Mouse (Mus musculus) cerebellum, adult 2 months (tissue): ENCODE data around the gene Prkaca. TPM values are rescaled to one million over a fixed set of nuclear protein-coding genes. Genes with fewer than 3 reads are reported as not detected.

ENCODE experiments used
- DNase-seq, 2 experiments: peaks; one replicate each; pipeline ENCODE4 v3.0.0; 2021
- H3K27ac ChIP-seq: fragments of 200-500 bp; 2 replicates; pipeline ENCODE4 v1.5.1; 2012; ENCODE audit warnings: low read length, control low read depth, inconsistent platforms; ENCODE audit not compliant: insufficient read depth
- H3K27me3 ChIP-seq: fragments of 200-500 bp; 2 replicates; pipeline ENCODE4 v1.6.1; 2012; ENCODE audit warnings: inconsistent platforms, mild to moderate bottlenecking, low read length, moderate library complexity; ENCODE audit not compliant: control insufficient read depth, insufficient read depth
- H3K4me1 ChIP-seq: fragments of 200-500 bp; 2 replicates; pipeline ENCODE4 v1.6.1; 2011; ENCODE audit warnings: low read length; ENCODE audit not compliant: control insufficient read depth, insufficient read depth
- H3K4me3 ChIP-seq: fragments of 200-500 bp; replicated peaks from 2 replicates; pipeline ENCODE3; 2011; ENCODE audit warnings: mild to moderate bottlenecking, low read depth, low read length, control low read depth; ENCODE audit not compliant: insufficient read depth
- CTCF ChIP-seq: fragments of 200-500 bp; IDR thresholded peaks from 2 replicates; pipeline ENCODE4 v1.5.1; 2011; ENCODE audit warnings: low read depth, mild to moderate bottlenecking, control low read depth, low read length, moderate library complexity, borderline replicate concordance; ENCODE audit not compliant: insufficient read depth
- POLR2A ChIP-seq: fragments of 200-500 bp; IDR thresholded peaks from 2 replicates; pipeline ENCODE4 v1.6.1; 2011; ENCODE audit warnings: low read length, control low read depth, borderline replicate concordance; ENCODE audit not compliant: insufficient read depth
- WGBS: fragments of 180-500 bp; shearing (Covaris S2); methylation state at CpG from one replicate; pipeline ENCODE4 v1.1.7; 2018; 5-methylcytosine and 5-hydroxymethylcytosine counted together
- polyA plus RNA-seq: library from polyadenylated mRNA; depleted of rRNA; stranded (reverse); fragments of >200 nt; gene quantifications from 2 replicates; pipeline ENCODE4 v1.2.3, GENCODE M21; 2012

Prkaca gene
- polyA plus RNA-seq, 1 experiment, result 256 TPM

GRCm38 (mm10) chr8:83994030-83994429 is 21.2 kb downstream of the Prkaca start:
- TF ChIP-seq POLR2A (no peak), CTCF (no peak)
- no peak for DNase-seq
- Histone ChIP-seq H3K4me3 (no peak overlapping the region), H3K27ac (no peak overlapping the region), H3K4me1 (peaks cover 3% of the 10 kb centered on the region; the same call in 1 of the 2 replicates), H3K27me3 (no peaks in the 10 kb centered on the region)
- 87% methylated on average over 3 of the region's 3 CpGs for WGBS

GRCm38 (mm10) chr8:83995973-83996372 is 23.2 kb downstream of the Prkaca start:
- peaks cover 6% of the 10 kb centered on the region; the same call in 1 of the 2 replicates for H3K4me1 ChIP-seq
- TF ChIP-seq CTCF (no peak), POLR2A (no peak)
- H3K27ac ChIP-seq, result no peak overlapping the region
- WGBS, result 27% methylated on average over 12 of the region's 12 CpGs
- H3K27me3 ChIP-seq, result no peaks in the 10 kb centered on the region
- DNase-seq, result peak; percentile 34 to 45
- no peak overlapping the region for H3K4me3 ChIP-seq

GRCm38 (mm10) chr8:83996567-83997505 is 24.0 kb downstream of the Prkaca start:
- TF ChIP-seq CTCF (no peak), POLR2A (peak; percentile 45; the same call in 1 of the 2 replicates)
- peak; percentile 80 to 85 for DNase-seq
- H3K4me1 ChIP-seq, result peaks cover 6% of the 10 kb centered on the region; the same call in 1 of the 2 replicates
- peak overlapping the region; percentile 84 for H3K4me3 ChIP-seq
- H3K27me3 ChIP-seq, result no peaks in the 10 kb centered on the region
- WGBS, result 2% methylated on average over 86 of the region's 103 CpGs
- H3K27ac ChIP-seq, result peak overlapping the region; percentile 26; the same call in 1 of the 2 replicates

DNA sequence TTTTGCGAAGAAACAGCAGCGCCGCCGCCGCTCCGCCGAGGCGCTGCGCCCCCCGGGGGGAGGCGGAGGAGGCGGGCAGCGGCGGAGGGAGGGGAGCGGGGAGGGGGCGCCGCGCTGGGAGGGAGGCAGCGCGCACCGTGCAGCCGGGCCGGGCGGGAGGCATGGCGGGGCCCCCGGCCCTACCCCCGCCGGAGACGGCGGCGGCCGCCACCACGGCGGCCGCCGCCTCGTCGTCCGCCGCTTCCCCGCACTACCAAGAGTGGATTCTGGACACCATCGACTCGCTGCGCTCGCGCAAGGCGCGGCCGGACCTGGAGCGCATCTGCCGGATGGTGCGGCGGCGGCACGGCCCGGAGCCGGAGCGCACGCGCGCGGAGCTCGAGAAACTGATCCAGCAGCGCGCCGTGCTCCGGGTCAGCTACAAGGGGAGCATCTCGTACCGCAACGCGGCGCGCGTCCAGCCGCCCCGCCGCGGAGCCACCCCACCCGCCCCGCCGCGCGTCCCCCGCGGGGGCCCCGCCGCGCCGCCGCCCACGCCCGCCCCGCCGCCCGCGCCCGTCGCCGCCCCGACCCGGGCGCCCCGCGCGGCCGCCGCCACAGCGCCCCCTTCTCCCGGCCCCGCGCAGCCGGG is 24.8 kb downstream of the Prkaca start, which contains the start of gene Samd1:
Samd1 (plus strand) TSS at position 162 of the 631 bp plus-strand sequence.
- Histone ChIP-seq H3K27ac (peak within 1 kb of the TSS; percentile 68; the same call in 1 of the 2 replicates), H3K4me3 (peak within 1 kb of the TSS; percentile 84), H3K4me1 (peaks cover 6% of the 10 kb centered on the region; the same call in 1 of the 2 replicates), H3K27me3 (no peaks in the 10 kb centered on the region)
- TF ChIP-seq CTCF, result no peak
- no peak for TF ChIP-seq POLR2A
- 8% methylated on average over 80 of the region's 112 CpGs for WGBS
- DNase-seq, result peak; percentile 64 to 71

DNA sequence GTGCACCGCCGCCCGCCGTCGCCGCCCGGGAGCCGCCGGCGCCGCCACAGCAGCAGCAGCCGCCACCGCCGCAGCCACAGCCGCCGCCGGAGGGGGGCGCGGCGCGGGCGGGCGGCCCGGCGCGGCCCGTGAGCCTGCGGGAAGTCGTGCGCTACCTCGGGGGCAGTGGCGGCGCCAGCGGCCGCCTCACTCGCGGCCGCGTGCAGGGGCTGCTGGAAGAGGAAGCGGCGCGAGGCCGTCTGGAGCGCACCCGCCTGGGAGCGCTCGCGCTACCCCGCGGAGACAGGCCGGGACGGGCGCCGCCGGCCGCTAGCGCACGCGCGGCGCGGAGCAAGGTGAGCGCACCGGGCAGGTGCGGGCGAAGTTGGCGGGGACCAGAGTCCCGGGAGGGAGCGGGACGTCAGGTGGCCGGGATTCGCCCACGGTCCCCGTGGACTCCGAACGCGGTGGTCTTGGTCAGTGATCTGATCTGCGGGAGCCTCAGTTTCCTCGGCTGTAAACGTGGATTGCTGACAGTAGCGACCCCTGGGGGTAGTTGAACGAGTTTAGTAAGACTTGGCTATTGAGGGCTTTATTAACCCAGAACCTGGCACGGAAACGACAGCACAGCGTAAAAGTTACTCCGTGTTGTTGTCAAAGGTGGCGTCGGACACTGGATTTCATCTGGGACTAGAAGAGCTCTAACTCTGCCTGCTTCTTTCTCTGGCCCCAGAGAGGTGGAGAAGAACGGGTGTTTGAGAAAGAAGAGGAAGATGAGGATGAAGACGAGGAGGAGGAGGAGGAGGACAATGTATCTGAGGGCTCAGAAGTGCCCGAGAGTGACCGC is 25.7 kb downstream of the Prkaca start:
- DNase-seq, result peak; percentile 58 to 61
- H3K4me1 ChIP-seq, result peaks cover 9% of the 10 kb centered on the region
- peak overlapping the region; percentile 60 for H3K4me3 ChIP-seq
- no peak overlapping the region for H3K27ac ChIP-seq
- 10% methylated on average over 92 of the region's 92 CpGs for WGBS
- 0 out of 2 replicates have a peak, but pooled peaks have one; percentile 19 for TF ChIP-seq POLR2A
- peak; percentile 32; the same call in 1 of the 2 replicates for TF ChIP-seq CTCF
- H3K27me3 ChIP-seq, result no peaks in the 10 kb centered on the region

DNA sequence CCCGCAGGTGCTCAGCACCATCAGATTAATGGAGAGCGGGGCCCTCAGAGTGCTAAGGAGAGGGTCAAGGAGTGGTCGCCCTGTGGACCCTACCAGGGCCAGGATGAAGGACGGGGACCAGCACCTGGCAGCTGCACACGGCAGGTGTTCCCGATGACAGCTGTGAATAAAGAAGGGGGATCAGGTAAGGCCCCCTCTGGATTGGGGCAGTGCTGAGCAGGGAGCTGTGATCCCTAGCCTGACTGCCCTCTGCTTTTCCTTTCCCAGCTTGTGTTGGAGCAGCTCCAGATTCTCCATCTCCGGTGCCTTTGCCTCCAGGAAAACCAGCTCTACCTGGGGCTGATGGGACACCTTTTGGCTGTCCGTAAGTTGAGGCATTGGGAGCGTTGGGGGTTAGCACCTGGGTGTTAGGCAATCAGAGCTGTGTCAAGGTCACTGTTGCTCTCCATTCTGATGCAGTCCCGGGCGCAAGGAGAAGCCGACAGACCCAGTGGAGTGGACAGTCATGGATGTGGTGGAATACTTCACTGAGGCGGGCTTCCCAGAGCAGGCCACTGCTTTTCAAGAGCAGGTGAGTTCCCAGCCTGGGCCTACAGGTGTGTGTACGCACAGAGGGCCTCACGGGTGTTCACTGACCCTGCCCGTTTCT is 26.4 kb downstream of the Prkaca start:
- H3K4me1 ChIP-seq, result peaks cover 9% of the 10 kb centered on the region
- 66% methylated on average over 16 of the region's 16 CpGs for WGBS
- peak in 1 of 2 experiments; percentile 32 for DNase-seq

GRCm38 (mm10) chr8:83999825-84000224 is 27.0 kb downstream of the Prkaca start:
- H3K4me3 ChIP-seq, result no peak overlapping the region
- H3K4me1 ChIP-seq, result peaks cover 9% of the 10 kb centered on the region
- no peak for DNase-seq
- H3K27ac ChIP-seq, result no peak overlapping the region
- H3K27me3 ChIP-seq, result no peaks in the 10 kb centered on the region
- 92% methylated on average over 2 of the region's 2 CpGs for WGBS
- TF ChIP-seq POLR2A, result no peak
- TF ChIP-seq CTCF, result no peak

More for the DNA sequence above, 26.4 kb downstream of the Prkaca start:
- H3K4me3 ChIP-seq, result peak overlapping the region; percentile 60
- no peaks in the 10 kb centered on the region for H3K27me3 ChIP-seq
- TF ChIP-seq POLR2A (no peak), CTCF (no peak)
- no peak overlapping the region for H3K27ac ChIP-seq
